Mouse (Mus musculus): ENCODE data around the gene Arid3a.
A peak's percentile ranks its signal among the peaks of the same experiment; 100 is the strongest.

The Arid3a gene

GRCm38 (mm10) chr10:79995636-79996035 lies 68.8 kb downstream of the Arid3a start:
- DNase-seq (ENCODE audit: low spot score in 2 of 2), result no peak

- DNase-seq (ENCODE audit: low spot score in 2 of 2), result peak; percentile 88 to 94
Measured at GRCm38 (mm10) chr10:79996272-79997033, 69.6 kb downstream of the Arid3a start, which contains the start of gene Abca7. Gene Abca7 (plus strand): TSS chr10:79996494.

GRCm38 (mm10) chr10:79997034-79997760 lies 70.4 kb downstream of the Arid3a start:
- DNase-seq (ENCODE audit: low spot score in 2 of 2), result peak; percentile 60 to 76

- no peak for DNase-seq (ENCODE audit: low spot score in 2 of 2)
Measured at GRCm38 (mm10) chr10:79997819-79998218, 71.0 kb downstream of the Arid3a start.

- no peak for DNase-seq (ENCODE audit: low spot score in 2 of 2)
Measured at GRCm38 (mm10) chr10:80001945-80002344, 75.1 kb downstream of the Arid3a start.

GRCm38 (mm10) chr10:80002829-80003228 lies 76.0 kb downstream of the Arid3a start:
- no peak for DNase-seq (ENCODE audit: low spot score in 2 of 2)

GRCm38 (mm10) chr10:80003374-80004232 lies 76.8 kb downstream of the Arid3a start:
- DNase-seq (ENCODE audit: low spot score in 2 of 2), result no peak

- DNase-seq (ENCODE audit: low spot score in 2 of 2), result no peak
Measured at GRCm38 (mm10) chr10:80004233-80004705, 77.4 kb downstream of the Arid3a start.
